ENCODE assay signal across 8 mouse cellular contexts in genomic region chr11:117888853-117889822, GRCm38 (mm10). TPM values are rescaled to one million over a fixed set of nuclear protein-coding genes. Genes with fewer than 3 reads are reported as not detected.
A peak's percentile ranks its signal among the peaks of the same experiment; 100 is the strongest.
DNase-seq lines count a peak whose midpoint lies in the region; ATAC-seq and TF ChIP-seq lines count a peak whose summit lies in the region.

No protein-coding gene starts in this region.

- peak overlapping the region; percentile 19 for H3K4me2 ChIP-seq in heart, postnatal 0 days (ENCODE audit: low read depth, low read length)
- peak overlapping the region; percentile 46 for H3K4me2 ChIP-seq in hindbrain, embryonic 14.5 days (replicated peaks)
- H3K4me2 ChIP-seq in midbrain, embryonic 15.5 days, result peak overlapping the region; percentile 48

- TF ChIP-seq POLR2A in heart, adult 2 months (IDR thresholded peaks at IDR 0.05; ENCODE audit: insufficient read depth, low read depth, low read length), result no peak

- peaks cover 11% of the 10 kb centered on the region for H3K4me1 ChIP-seq in heart, postnatal 0 days (ENCODE audit: control insufficient read depth, insufficient read depth)
- H3K4me1 ChIP-seq in heart, adult 2 months (ENCODE audit: control insufficient read depth, insufficient read depth, low read length), result no peaks in the 10 kb centered on the region; the same call in 1 of the 2 replicates
- peaks cover 29% of the 10 kb centered on the region for H3K4me1 ChIP-seq in hindbrain, embryonic 14.5 days (replicated peaks; ENCODE audit: control insufficient read depth, insufficient read depth, low read length)
- peaks cover 31% of the 10 kb centered on the region for H3K4me1 ChIP-seq in midbrain, embryonic 15.5 days

- DNase-seq in heart, postnatal 0 days (ENCODE audit: low spot score), result no peak
- no peak for DNase-seq in heart, adult 2 months
- peak; percentile 63 for DNase-seq in brain, adult 2 months (ENCODE audit: low read depth, low spot score)
- DNase-seq in hindbrain, embryonic 14.5 days (ENCODE audit: low spot score), result peak; percentile 39
- DNase-seq in frontal cortex, postnatal 25 days (ENCODE audit: low spot score in 2 of 2), result no peak
- no peak for DNase-seq in layer of hippocampus, postnatal 36 days

- H3K36me3 ChIP-seq in heart, postnatal 0 days (replicated peaks; ENCODE audit: control insufficient read depth, insufficient read depth, low read length), result no peaks in the 10 kb centered on the region
- H3K36me3 ChIP-seq in heart, adult 2 months (ENCODE audit: control insufficient read depth, insufficient read depth, low read length), result no peaks in the 10 kb centered on the region
- H3K36me3 ChIP-seq in hindbrain, embryonic 14.5 days (replicated peaks; ENCODE audit: control insufficient read depth, insufficient read depth), result no peaks in the 10 kb centered on the region
- no peaks in the 10 kb centered on the region for H3K36me3 ChIP-seq in midbrain, embryonic 15.5 days (replicated peaks)

- peak overlapping the region; percentile 14; the same call in 1 of the 2 replicates for H3K4me3 ChIP-seq in heart, postnatal 0 days (ENCODE audit: low read depth, low read length)
- no peak overlapping the region for H3K4me3 ChIP-seq in heart, adult 2 months
- H3K4me3 ChIP-seq in hindbrain, embryonic 14.5 days (replicated peaks; ENCODE audit: low read length), result peak overlapping the region; percentile 16
- peak overlapping the region; percentile 17 for H3K4me3 ChIP-seq in midbrain, embryonic 15.5 days

- intact Hi-C loops in heart, adult 2 months (cut with DNase I), result no loop called here

- H3K79me2 ChIP-seq in heart, adult 2 months (replicated peaks; ENCODE audit: control insufficient read depth, insufficient read depth, low read length), result no peaks in the 10 kb centered on the region

- no peak; the same call in 1 of the 2 replicates for ATAC-seq in heart, postnatal 0 days (ENCODE audit: insufficient read depth, low read depth)
- ATAC-seq in hindbrain, embryonic 14.5 days (ENCODE audit: low FRiP score), result 0 out of 2 replicates have a peak, but pooled peaks have one; percentile 35
- ATAC-seq in midbrain, embryonic 15.5 days (replicated peaks), result peak; percentile 52
- no peak; the same call in 1 of the 2 replicates for ATAC-seq in frontal cortex, adult (ENCODE audit: low TSS enrichment)

- H3K9me3 ChIP-seq in heart, postnatal 0 days (replicated peaks; ENCODE audit: control insufficient read depth, low read length), result no peaks in the 10 kb centered on the region
- no peaks in the 10 kb centered on the region for H3K9me3 ChIP-seq in hindbrain, embryonic 14.5 days (ENCODE audit: control insufficient read depth, low read length)
- no peaks in the 10 kb centered on the region for H3K9me3 ChIP-seq in midbrain, embryonic 15.5 days

- H3K9ac ChIP-seq in heart, postnatal 0 days (replicated peaks; ENCODE audit: low read depth, low read length), result peak overlapping the region; percentile 35; the same call in 1 of the 2 replicates
- no peak overlapping the region for H3K9ac ChIP-seq in heart, adult 2 months (ENCODE audit: low read depth, low read length)
- peak overlapping the region; percentile 31 for H3K9ac ChIP-seq in hindbrain, embryonic 14.5 days
- peak overlapping the region; percentile 27 for H3K9ac ChIP-seq in midbrain, embryonic 15.5 days

- peaks cover 9% of the 10 kb centered on the region; the same call in 1 of the 2 replicates for H3K27me3 ChIP-seq in heart, postnatal 0 days (ENCODE audit: control insufficient read depth, insufficient read depth, low read length)
- H3K27me3 ChIP-seq in heart, adult 2 months (ENCODE audit: control insufficient read depth, insufficient read depth, low read length), result peaks cover 1% of the 10 kb centered on the region; the same call in 1 of the 2 replicates
- peaks cover 24% of the 10 kb centered on the region; the same call in 1 of the 2 replicates for H3K27me3 ChIP-seq in hindbrain, embryonic 14.5 days (ENCODE audit: control insufficient read depth, insufficient read depth, low read length)
- no peaks in the 10 kb centered on the region; the same call in 1 of the 2 replicates for H3K27me3 ChIP-seq in midbrain, embryonic 15.5 days (replicated peaks)

- H3K27ac ChIP-seq in heart, postnatal 0 days (ENCODE audit: low read depth), result no peak overlapping the region
- no peak overlapping the region for H3K27ac ChIP-seq in heart, adult 2 months
- peak overlapping the region; percentile 46 for H3K27ac ChIP-seq in hindbrain, embryonic 14.5 days
- peak overlapping the region; percentile 44 for H3K27ac ChIP-seq in midbrain, embryonic 15.5 days

- no peak for TF ChIP-seq EP300 in heart, postnatal 0 days (IDR thresholded peaks at IDR 0.05; ENCODE audit: low read depth)
- TF ChIP-seq EP300 in heart, adult 2 months (IDR thresholded peaks at IDR 0.05; ENCODE audit: insufficient read depth, low read depth, low read length), result no peak

- 16% methylated on average over 33 of the region's 33 CpGs for WGBS in heart, postnatal 0 days
- 28% methylated on average over 33 of the region's 33 CpGs for WGBS in heart, adult 2 months
- WGBS in hindbrain, embryonic 14.5 days, result 2% methylated on average over 33 of the region's 33 CpGs
- WGBS in midbrain, embryonic 15.5 days, result 2% methylated on average over 33 of the region's 33 CpGs

- TF ChIP-seq CTCF in heart, postnatal 0 days (IDR thresholded peaks at IDR 0.05; ENCODE audit: low read depth), result no peak
- TF ChIP-seq CTCF in heart, adult 2 months (IDR thresholded peaks at IDR 0.05), result no peak

RNA-seq across cellular contexts. Expression of gene Tha1, which starts 15.9 kb away (rescaled TPM):
- total RNA-seq in heart, postnatal 0 days (2014; rRNA removed; ENCODE audit: low replicate concordance), result 7.4 and 7.8 TPM in 2 replicates
- 9.4 and 9.5 TPM in 2 replicates for polyA plus RNA-seq in heart, postnatal 0 days (2015; fragmentation: Nextera tagmentation; extraction: Ambion mirVana)
- total RNA-seq in heart, adult 2 months (2021), result 1 to 10 TPM; 9.2 to 9.3 TPM
- 11.2 and 14.6 TPM in 2 replicates for polyA plus RNA-seq in heart, adult 2 months (2012; rRNA removed)
- polyA plus RNA-seq in hindbrain, embryonic 14.5 days (2014; fragmentation: Nextera tagmentation; extraction: Ambion mirVana), result 2.5 and 2.6 TPM in 2 replicates
- polyA plus RNA-seq in midbrain, embryonic 15.5 days (2015; fragmentation: Nextera tagmentation; extraction: Ambion mirVana), result 5.3 and 5.6 TPM in 2 replicates
- total RNA-seq in layer of hippocampus, postnatal 36 days (2021), result 1 to 10 TPM; 3.0 to 3.8 TPM

RNA-seq across cellular contexts. Expression of gene Tmem235, which starts 28.6 kb away (rescaled TPM):
- total RNA-seq in heart, postnatal 0 days (2014; rRNA removed; ENCODE audit: low replicate concordance), result not detected in 2 replicates
- not detected in 2 replicates for polyA plus RNA-seq in heart, postnatal 0 days (2015; fragmentation: Nextera tagmentation; extraction: Ambion mirVana)
- not detected for total RNA-seq in heart, adult 2 months (2021)
- polyA plus RNA-seq in heart, adult 2 months (2012; rRNA removed), result not detected in 2 replicates
- polyA plus RNA-seq in hindbrain, embryonic 14.5 days (2014; fragmentation: Nextera tagmentation; extraction: Ambion mirVana), result not detected in 2 replicates
- not detected in 2 replicates for polyA plus RNA-seq in midbrain, embryonic 15.5 days (2015; fragmentation: Nextera tagmentation; extraction: Ambion mirVana)
- under 1 TPM in 1 of 2 experiments, not detected in 1; 0.33 TPM for total RNA-seq in layer of hippocampus, postnatal 36 days (2021)

RNA-seq across cellular contexts. Expression of gene Birc5, which starts 40.1 kb away (rescaled TPM):
- total RNA-seq in heart, postnatal 0 days (2014; rRNA removed; ENCODE audit: low replicate concordance), result 36.1 and 56.8 TPM in 2 replicates
- polyA plus RNA-seq in heart, postnatal 0 days (2015; fragmentation: Nextera tagmentation; extraction: Ambion mirVana), result 83.6 and 85.0 TPM in 2 replicates
- total RNA-seq in heart, adult 2 months (2021), result under 1 TPM; 0.18 to 0.80 TPM
- polyA plus RNA-seq in heart, adult 2 months (2012; rRNA removed), result 0.35 and 0.79 TPM in 2 replicates
- 35.5 and 36.3 TPM in 2 replicates for polyA plus RNA-seq in hindbrain, embryonic 14.5 days (2014; fragmentation: Nextera tagmentation; extraction: Ambion mirVana)
- polyA plus RNA-seq in midbrain, embryonic 15.5 days (2015; fragmentation: Nextera tagmentation; extraction: Ambion mirVana), result 29.4 and 32.8 TPM in 2 replicates
- total RNA-seq in layer of hippocampus, postnatal 36 days (2021), result 1 to 10 TPM in 1 of 2 experiments, under 1 TPM in 1; 0.77 to 1.4 TPM

Comparison
In these comparisons a context has a peak if more than half of its experiments do, and no peak if none do; other contexts are left out.
1. RNA of gene Birc5, which starts 40.1 kb away (polyA plus RNA-seq): 83.6 to 85.0 TPM in heart, postnatal 0 days, 35.5 to 36.3 TPM in hindbrain, embryonic 14.5 days and 29.4 to 32.8 TPM in midbrain, embryonic 15.5 days; 0.35 to 0.79 TPM in heart, adult 2 months; every median in the first group is over 10 times any median in the second.
2. ATAC-seq: peak in hindbrain, embryonic 14.5 days (single experiment) and midbrain, embryonic 15.5 days (single experiment); none in heart, postnatal 0 days (single experiment) and frontal cortex, adult (single experiment).
3. DNase-seq: peak in brain, adult 2 months (single experiment) and hindbrain, embryonic 14.5 days (single experiment); none in heart, postnatal 0 days (single experiment), heart, adult 2 months (0 of 2), frontal cortex, postnatal 25 days (0 of 2) and layer of hippocampus, postnatal 36 days (0 of 2).
4. H3K27ac ChIP-seq: peak in hindbrain, embryonic 14.5 days (single experiment) and midbrain, embryonic 15.5 days (single experiment); none in heart, postnatal 0 days (single experiment) and heart, adult 2 months (single experiment).
5. Peak in every context shown above with its lines, with median percentiles within 50 percentile points of each other: H3K4me2 ChIP-seq.